Mouse (Mus musculus): ENCODE results near the gene Mylk.

DNA sequence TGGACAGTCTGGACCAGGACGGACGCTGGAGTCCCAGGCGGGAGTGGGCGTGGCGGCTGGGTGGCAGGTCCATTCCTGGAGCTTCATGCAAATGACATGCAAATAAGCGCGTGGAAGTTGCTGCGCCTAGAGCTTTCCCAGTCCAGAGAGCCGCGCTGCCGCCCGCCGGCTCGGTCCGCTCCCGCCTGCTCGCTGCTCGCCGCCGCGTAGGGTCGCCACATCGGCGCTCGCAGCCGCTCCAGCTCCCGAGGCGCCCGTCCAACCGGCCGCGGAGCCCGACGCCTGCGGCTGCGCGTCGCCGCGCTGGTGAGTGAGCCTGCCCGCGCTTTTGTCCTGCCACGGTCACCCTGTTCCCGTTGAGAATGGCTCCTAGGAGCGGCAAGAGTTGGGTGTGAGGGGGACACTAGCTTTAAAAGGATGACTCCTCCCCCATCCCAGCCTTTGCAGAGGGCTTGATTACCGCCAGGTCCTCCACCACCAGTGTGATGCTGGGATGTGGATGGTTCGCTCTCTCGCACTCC is at the start of gene Mylk:
- TF ChIP-seq GATA1 (IDR thresholded peaks at IDR 0.05; ENCODE audit: low read length): no peak
- TF ChIP-seq TAL1 (IDR thresholded peaks at IDR 0.05; ENCODE audit: low read length): no peak

Measured in erythroblast, embryonic 14.5 days (primary cell).